Mouse (Mus musculus) bone marrow macrophage, adult 2 months (primary cell): ENCODE data around the gene Ubtd2. TPM values are rescaled to one million over a fixed set of nuclear protein-coding genes. Genes with fewer than 3 reads are reported as not detected.

Source experiments
- H3K27ac ChIP-seq: 2 replicates; pipeline ENCODE4 v1.5.1; 2012; ENCODE audit warnings: low read depth, low read length; ENCODE audit not compliant: insufficient read depth
- H3K4me1 ChIP-seq: 2 replicates; pipeline ENCODE4 v1.6.1; 2012; ENCODE audit warnings: low read length; ENCODE audit not compliant: control insufficient read depth, insufficient read depth
- H3K4me3 ChIP-seq: 2 replicates; pipeline ENCODE4 v1.5.1; 2012; ENCODE audit warnings: mild to moderate bottlenecking, low read length, moderate library complexity; ENCODE audit not compliant: insufficient read depth
- CTCF ChIP-seq: IDR thresholded peaks from 2 replicates; pipeline ENCODE4 v1.5.1; 2012; ENCODE audit warnings: low read depth, mild to moderate bottlenecking, low read length, moderate library complexity
- POLR2A ChIP-seq: IDR thresholded peaks from 2 replicates; pipeline ENCODE4 v1.6.1; 2012; ENCODE audit warnings: mild to moderate bottlenecking, low read depth, low read length, borderline replicate concordance
- polyA plus RNA-seq: library from polyadenylated mRNA; stranded (reverse); fragments of >200 nt; gene quantifications from 2 replicates; pipeline ENCODE4 v1.2.4, GENCODE M21; 2012; ENCODE audit not compliant: missing spikeins, insufficient read depth, insufficient read length

Ubtd2 gene
- polyA plus RNA-seq, 1 experiment, result 2.4 TPM

GRCm38 (mm10) chr11:32558677-32559076 lies 103.5 kb downstream of the Ubtd2 start:
- Histone ChIP-seq H3K4me3 (no peak overlapping the region), H3K27ac (peak overlapping the region; percentile 25), H3K4me1 (peaks cover 74% of the 10 kb centered on the region)
- TF ChIP-seq CTCF, result no peak
- TF ChIP-seq POLR2A, result no peak

GRCm38 (mm10) chr11:32560015-32560770 lies 105.0 kb downstream of the Ubtd2 start:
- no peak overlapping the region for H3K4me3 ChIP-seq
- H3K4me1 ChIP-seq, result peaks cover 72% of the 10 kb centered on the region
- H3K27ac ChIP-seq, result no peak overlapping the region
- TF ChIP-seq CTCF (no peak), POLR2A (no peak)

- Histone ChIP-seq H3K4me1 (peaks cover 71% of the 10 kb centered on the region), H3K27ac (no peak overlapping the region), H3K4me3 (no peak overlapping the region)
- TF ChIP-seq POLR2A (no peak), CTCF (no peak)
Measured at GRCm38 (mm10) chr11:32561465-32562355, 106.5 kb downstream of the Ubtd2 start.

- TF ChIP-seq POLR2A (no peak), CTCF (no peak)
- Histone ChIP-seq H3K4me1 (peaks cover 74% of the 10 kb centered on the region), H3K4me3 (no peak overlapping the region), H3K27ac (no peak overlapping the region)
Measured at GRCm38 (mm10) chr11:32562706-32563105, 107.5 kb downstream of the Ubtd2 start.

- Histone ChIP-seq H3K4me3 (no peak overlapping the region), H3K27ac (peak overlapping the region; percentile 14), H3K4me1 (peaks cover 73% of the 10 kb centered on the region)
- no peak for TF ChIP-seq CTCF
- TF ChIP-seq POLR2A, result no peak
Measured at GRCm38 (mm10) chr11:32563660-32564059, 108.5 kb downstream of the Ubtd2 start.

- Histone ChIP-seq H3K27ac (peak overlapping the region; percentile 35), H3K4me1 (peaks cover 67% of the 10 kb centered on the region), H3K4me3 (no peak overlapping the region)
- TF ChIP-seq CTCF (no peak), POLR2A (no peak)
Measured at GRCm38 (mm10) chr11:32564629-32565028, 109.5 kb downstream of the Ubtd2 start.

- H3K4me1 ChIP-seq, result peaks cover 64% of the 10 kb centered on the region
- no peak for TF ChIP-seq CTCF
- no peak for TF ChIP-seq POLR2A
- H3K27ac ChIP-seq, result peak overlapping the region; percentile 35
- no peak overlapping the region for H3K4me3 ChIP-seq
Measured at GRCm38 (mm10) chr11:32565088-32565487, 109.9 kb downstream of the Ubtd2 start.

GRCm38 (mm10) chr11:32566184-32566583 lies 111.0 kb downstream of the Ubtd2 start:
- Histone ChIP-seq H3K27ac (no peak overlapping the region), H3K4me3 (no peak overlapping the region), H3K4me1 (peaks cover 68% of the 10 kb centered on the region)
- TF ChIP-seq CTCF (no peak), POLR2A (no peak)

Other genes with a start within 250 kb of the Ubtd2 start
- 29.6 and 40.2 TPM in 2 replicates for gene Snrnp25, start 250.0 kb upstream of the Ubtd2 start, polyA plus RNA-seq
- gene Rhbdf1, start 233.1 kb upstream of the Ubtd2 start, polyA plus RNA-seq, result 3.4 and 4.7 TPM in 2 replicates
- 13.8 and 15.3 TPM in 2 replicates for gene Mpg, start 228.9 kb upstream of the Ubtd2 start, polyA plus RNA-seq
- 14.2 and 18.5 TPM in 2 replicates for gene Nprl3, start 187.7 kb upstream of the Ubtd2 start, polyA plus RNA-seq
- not detected in 2 replicates for gene Hba-x, start 179.0 kb upstream of the Ubtd2 start, polyA plus RNA-seq
- gene Hba-a1, start 171.9 kb upstream of the Ubtd2 start, polyA plus RNA-seq, result not detected in 2 replicates
- not detected in 2 replicates for gene Hbq1b, start 168.4 kb upstream of the Ubtd2 start, polyA plus RNA-seq
- gene Hba-a2, start 158.9 kb upstream of the Ubtd2 start, polyA plus RNA-seq, result 1.4 TPM in 1 of 2 replicates, not detected in the other
- gene Hbq1a, start 155.3 kb upstream of the Ubtd2 start, polyA plus RNA-seq, result not detected in 2 replicates
- gene Sh3pxd2b, start 107.5 kb upstream of the Ubtd2 start, polyA plus RNA-seq, result 54.6 and 64.9 TPM in 2 replicates
- gene Efcab9, start 76.7 kb downstream of the Ubtd2 start, polyA plus RNA-seq, result not detected in 2 replicates
- gene Stk10, start 77.9 kb downstream of the Ubtd2 start, polyA plus RNA-seq, result 27.6 and 32.9 TPM in 2 replicates
- gene Fbxw11, start 187.4 kb downstream of the Ubtd2 start, polyA plus RNA-seq, result 44.3 and 47.9 TPM in 2 replicates